ENCODE assay signal across 10 mouse cellular contexts in genomic region chr3:97309748-97310536, GRCm38 (mm10). TPM values are rescaled to one million over a fixed set of nuclear protein-coding genes. Genes with fewer than 3 reads are reported as not detected.
DNase-seq lines count a peak whose midpoint lies in the region; ATAC-seq and TF ChIP-seq lines count a peak whose summit lies in the region.
"Had no signal": no experiment of that assay in that cellular context is flagged by ENCODE, and none has a peak within 500 bp of the region (broad histone marks: within the 10 kb centered on the region; RNA-seq: fewer than 3 reads in every experiment).

No protein-coding gene starts in this region.

- ATAC-seq in heart, embryonic 12.5 days (ENCODE audit: insufficient number of reproducible peaks, low FRiP score), result no peak
- no peak for ATAC-seq in hindbrain, embryonic 14.5 days (ENCODE audit: low FRiP score)
- ATAC-seq in liver, postnatal 0 days, result no peak

- 0 out of 2 replicates have a peak, but pooled peaks cover 4% of the 10 kb centered on the region for H3K27me3 ChIP-seq in heart, embryonic 12.5 days (replicated peaks)
- no peaks in the 10 kb centered on the region for H3K27me3 ChIP-seq in hindbrain, embryonic 14.5 days (ENCODE audit: control insufficient read depth, insufficient read depth, low read length)
- no peaks in the 10 kb centered on the region for H3K27me3 ChIP-seq in liver, postnatal 0 days (ENCODE audit: insufficient read depth, low read length)
- no peaks in the 10 kb centered on the region for H3K27me3 ChIP-seq in thymus, adult 2 months (ENCODE audit: control insufficient read depth, insufficient read depth, low read length)

- peak overlapping the region; percentile 32 for H3K4me3 ChIP-seq in heart, embryonic 12.5 days
- H3K4me3 ChIP-seq in hindbrain, embryonic 14.5 days (replicated peaks; ENCODE audit: low read length), result peak overlapping the region; percentile 10; the same call in 1 of the 2 replicates
- H3K4me3 ChIP-seq in liver, postnatal 0 days (ENCODE audit: low read depth, low read length), result no peak overlapping the region
- H3K4me3 ChIP-seq in thymus, adult 2 months (ENCODE audit: control insufficient read depth, insufficient read depth, low read length), result no peak overlapping the region

- H3K4me1 ChIP-seq in heart, embryonic 12.5 days (replicated peaks), result peaks cover 25% of the 10 kb centered on the region
- H3K4me1 ChIP-seq in hindbrain, embryonic 14.5 days (replicated peaks; ENCODE audit: control insufficient read depth, insufficient read depth, low read length), result peaks cover 21% of the 10 kb centered on the region
- H3K4me1 ChIP-seq in liver, postnatal 0 days (ENCODE audit: insufficient read depth), result no peaks in the 10 kb centered on the region
- peaks cover 6% of the 10 kb centered on the region; the same call in 1 of the 2 replicates for H3K4me1 ChIP-seq in thymus, adult 2 months (replicated peaks; ENCODE audit: control insufficient read depth, insufficient read depth, low read length)

- peak overlapping the region; percentile 64 for H3K4me2 ChIP-seq in heart, embryonic 12.5 days
- H3K4me2 ChIP-seq in hindbrain, embryonic 14.5 days (replicated peaks), result peak overlapping the region; percentile 46
- peak overlapping the region; percentile 20; the same call in 1 of the 2 replicates for H3K4me2 ChIP-seq in liver, postnatal 0 days (ENCODE audit: low read depth, low read length)

- no peak overlapping the region for H3K27ac ChIP-seq in heart, embryonic 12.5 days (ENCODE audit: poor library complexity, severe bottlenecking)
- no peak overlapping the region for H3K27ac ChIP-seq in hindbrain, embryonic 14.5 days
- no peak overlapping the region for H3K27ac ChIP-seq in liver, postnatal 0 days (ENCODE audit: low read depth)
- H3K27ac ChIP-seq in thymus, adult 2 months (ENCODE audit: control insufficient read depth, insufficient read depth, low read length), result no peak overlapping the region
- H3K27ac ChIP-seq: macrophage had no signal

- no peak for TF ChIP-seq POLR2A in brain, embryonic 14.5 days (IDR thresholded peaks at IDR 0.05; ENCODE audit: borderline replicate concordance, extremely low read depth, insufficient read depth, insufficient read length, poor library complexity, severe bottlenecking)
- no peak for TF ChIP-seq POLR2A in thymus, adult 2 months (IDR thresholded peaks at IDR 0.05; ENCODE audit: control insufficient read depth, extremely low read depth, insufficient read depth, low read length, poor library complexity)

- H3K36me3 ChIP-seq in heart, embryonic 12.5 days, result no peaks in the 10 kb centered on the region
- no peaks in the 10 kb centered on the region for H3K36me3 ChIP-seq in hindbrain, embryonic 14.5 days (replicated peaks; ENCODE audit: control insufficient read depth, insufficient read depth)
- H3K36me3 ChIP-seq in liver, postnatal 0 days (replicated peaks; ENCODE audit: insufficient read depth, low read length), result no peaks in the 10 kb centered on the region
- no peaks in the 10 kb centered on the region for H3K36me3 ChIP-seq in thymus, adult 2 months (ENCODE audit: control insufficient read depth, insufficient read depth, low read length)

- TF ChIP-seq CTCF in brain, embryonic 14.5 days (IDR thresholded peaks at IDR 0.05; ENCODE audit: borderline replicate concordance, extremely low read depth, insufficient read depth, insufficient read length), result no peak; the same call in 1 of the 2 replicates
- TF ChIP-seq CTCF in liver, postnatal 0 days (IDR thresholded peaks at IDR 0.05; ENCODE audit: low read depth), result peak; percentile 35
- TF ChIP-seq CTCF in thymus, adult 2 months (IDR thresholded peaks at IDR 0.05; ENCODE audit: borderline replicate concordance, control insufficient read depth, extremely low read depth, insufficient read depth, low read length, poor library complexity), result no peak

- TF ChIP-seq EP300 in liver, postnatal 0 days (IDR thresholded peaks at IDR 0.05; ENCODE audit: low read depth), result no peak

- DNase-seq in heart, adult 9 months (ENCODE audit: low spot score in 2 of 2), result no peak
- peak; percentile 59 for DNase-seq in brain, embryonic 14.5 days (ENCODE audit: low read depth)
- no peak for DNase-seq in hindbrain, embryonic 14.5 days (ENCODE audit: low spot score)
- no peak for DNase-seq in liver, postnatal 0 days
- DNase-seq in thymus, adult 2 months, result no peak
- no peak for DNase-seq in urinary bladder, adult 2 months (ENCODE audit: low spot score)
- no peak for DNase-seq in Muller cell, postnatal 12 days (ENCODE audit: inconsistent ontology term)
- DNase-seq: adrenal gland, postnatal 14 days had no signal

- H3K9me3 ChIP-seq in heart, embryonic 12.5 days (replicated peaks), result 0 out of 2 replicates have a peak, but pooled peaks cover 1% of the 10 kb centered on the region
- H3K9me3 ChIP-seq in hindbrain, embryonic 14.5 days (ENCODE audit: control insufficient read depth, low read length), result no peaks in the 10 kb centered on the region
- no peaks in the 10 kb centered on the region for H3K9me3 ChIP-seq in liver, postnatal 0 days (ENCODE audit: low read length)

- 7% methylated on average over 15 of the region's 16 CpGs for WGBS in heart, embryonic 12.5 days
- WGBS in hindbrain, embryonic 14.5 days, result 9% methylated on average over 16 of the region's 16 CpGs
- WGBS in liver, postnatal 0 days (ENCODE audit: insufficient replicate concordance), result 11% methylated on average over 16 of the region's 16 CpGs
- 23% methylated on average over 15 of the region's 16 CpGs for WGBS in thymus, adult 2 months

- 0 out of 2 replicates have a peak overlapping the region, but pooled peaks have one; percentile 27 for H3K9ac ChIP-seq in heart, embryonic 12.5 days
- peak overlapping the region; percentile 39 for H3K9ac ChIP-seq in hindbrain, embryonic 14.5 days
- no peak overlapping the region for H3K9ac ChIP-seq in liver, postnatal 0 days (replicated peaks)

RNA-seq across cellular contexts. Expression of gene Bcl9, which starts 12.2 kb away (rescaled TPM):
- polyA plus RNA-seq in heart, embryonic 12.5 days (2016; fragmentation: Nextera tagmentation; extraction: Ambion mirVana), result 38.6 and 40.7 TPM in 2 replicates
- polyA plus RNA-seq in brain, embryonic 14.5 days (2012; rRNA removed), result 37.4 and 77.8 TPM in 2 replicates
- polyA plus RNA-seq in hindbrain, embryonic 14.5 days (2014; fragmentation: Nextera tagmentation; extraction: Ambion mirVana), result 51.8 and 62.3 TPM in 2 replicates
- 3.7 and 4.5 TPM in 2 replicates for polyA plus RNA-seq in liver, postnatal 0 days (2015; fragmentation: Nextera tagmentation; extraction: Ambion mirVana)
- 22.8 and 25.8 TPM in 2 replicates for polyA plus RNA-seq in thymus, adult 2 months (2012; rRNA removed)
- polyA plus RNA-seq in urinary bladder, adult 2 months (2012; rRNA removed), result 6.9 and 15.1 TPM in 2 replicates

Comparison
In these comparisons a context has a peak if more than half of its experiments do, and no peak if none do; other contexts are left out.
1. H3K4me3 ChIP-seq: peak in heart, embryonic 12.5 days (single experiment) and hindbrain, embryonic 14.5 days (single experiment); none in liver, postnatal 0 days (single experiment) and thymus, adult 2 months (single experiment).
2. Peak in every context shown above with its lines, with median percentiles within 50 percentile points of each other: H3K4me2 ChIP-seq.